Mouse (Mus musculus) MEL (cell line): ENCODE data around the gene Mast1. TPM values are rescaled to one million over a fixed set of nuclear protein-coding genes. Genes with fewer than 3 reads are reported as not detected.

Source experiments
- DNase-seq: peaks from one replicate; pipeline ENCODE4 v3.0.0; 2011; ENCODE audit warnings: low read depth, low spot score
- H3K27ac ChIP-seq: 2 replicates; pipeline ENCODE4 v1.5.1; 2012; ENCODE audit warnings: low read depth, mild to moderate bottlenecking, control low read depth, low read length, moderate library complexity; ENCODE audit not compliant: control insufficient read depth
- H3K27me3 ChIP-seq, 2 experiments: fragments of 150-350 bp in 1 of 2; sonication (generic) in 1 of 2; 2 replicates each; pipeline ENCODE4 v1.6.1; 2012; ENCODE audit warnings: low read length in 2 of 2, mild to moderate bottlenecking in 2 of 2, improper control_type of control experiment in 1 of 2, moderate library complexity in 1 of 2; ENCODE audit not compliant: insufficient read depth in 2 of 2, control insufficient read depth in 1 of 2
- H3K36me3 ChIP-seq, 2 experiments: 2 replicates each; pipeline ENCODE4 v1.6.1; 2012 to 2014; ENCODE audit warnings: low read length in 2 of 2, improper control_type of control experiment in 1 of 2, inconsistent platforms in 1 of 2, mild to moderate bottlenecking in 1 of 2; ENCODE audit not compliant: insufficient read depth in 2 of 2, control insufficient read depth in 1 of 2
- H3K4me1 ChIP-seq, 2 experiments: fragments of 150-350 bp in 1 of 2; sonication (generic) in 1 of 2; 2 replicates each; pipeline ENCODE4 v1.6.1; 2012; ENCODE audit warnings: low read length in 2 of 2, improper control_type of control experiment in 1 of 2, mild to moderate bottlenecking in 1 of 2; ENCODE audit not compliant: insufficient read depth in 2 of 2, control insufficient read depth in 1 of 2
- H3K4me3 ChIP-seq, 2 experiments: fragments of 150-350 bp in 1 of 2; sonication (generic) in 1 of 2; 2 replicates each; pipeline ENCODE4 v1.5.1; 2012; ENCODE audit warnings: low read depth in 2 of 2, low read length in 2 of 2, mild to moderate bottlenecking in 2 of 2, moderate library complexity in 2 of 2, control low read depth in 1 of 2, improper control_type of control experiment in 1 of 2; ENCODE audit not compliant: control insufficient read depth in 1 of 2, insufficient read depth in 1 of 2
- H3K79me2 ChIP-seq: 2 replicates; pipeline ENCODE4 v1.6.1; 2012; ENCODE audit warnings: mild to moderate bottlenecking, low read length, moderate library complexity; ENCODE audit not compliant: control insufficient read depth, poor library complexity, insufficient read depth
- H3K9ac ChIP-seq: 2 replicates; pipeline ENCODE4 v1.6.1; 2012; ENCODE audit warnings: low read depth, mild to moderate bottlenecking, control low read depth, low read length, moderate library complexity; ENCODE audit not compliant: control insufficient read depth, poor library complexity, severe bottlenecking
- H3K9me3 ChIP-seq: fragments of 150-350 bp; sonication (generic); replicated peaks from 2 replicates; pipeline ENCODE4 v1.6.1; 2012; ENCODE audit warnings: mild to moderate bottlenecking, low read length, improper control_type of control experiment, moderate library complexity; ENCODE audit not compliant: insufficient read depth
- CHD1 ChIP-seq: IDR thresholded peaks from 2 replicates; pipeline ENCODE4 v1.6.1; 2012; ENCODE audit warnings: low read depth, mild to moderate bottlenecking, inconsistent platforms, low read length, improper control_type of control experiment
- CTCF ChIP-seq, 3 experiments: IDR thresholded peaks in 2 of 3; conservative IDR thresholded peaks in 1 of 3; 2 replicates each; pipeline ENCODE4 v1.5.1; 2011 to 2012; ENCODE audit warnings: low read length in 3 of 3, low read depth in 2 of 3, mild to moderate bottlenecking in 2 of 3, improper control_type of control experiment in 1 of 3, inconsistent platforms in 1 of 3, mixed read lengths in 1 of 3, moderate library complexity in 1 of 3; ENCODE audit not compliant: control insufficient read depth in 1 of 3, insufficient read depth in 1 of 3, poor library complexity in 1 of 3, severe bottlenecking in 1 of 3
- E2F4 ChIP-seq: IDR thresholded peaks from 2 replicates; pipeline ENCODE4 v1.6.1; 2011; ENCODE audit warnings: low read depth, low read length, improper control_type of control experiment, borderline replicate concordance
- ELF1 ChIP-seq: IDR thresholded peaks from 2 replicates; pipeline ENCODE4 v1.6.1; 2014; ENCODE audit warnings: low read depth, mild to moderate bottlenecking, inconsistent platforms, low read length, improper control_type of control experiment, moderate library complexity
- EP300 ChIP-seq, 2 experiments: IDR thresholded peaks; 2 replicates each; pipeline ENCODE4 v1.6.1; 2011; ENCODE audit warnings: improper control_type of control experiment in 2 of 2, low read length in 2 of 2, low read depth in 1 of 2, mild to moderate bottlenecking in 1 of 2
- ETS1 ChIP-seq: IDR thresholded peaks from 2 replicates; pipeline ENCODE4 v1.6.1; 2012; ENCODE audit warnings: low read depth, mild to moderate bottlenecking, inconsistent platforms, low read length, improper control_type of control experiment, moderate library complexity
- HCFC1 ChIP-seq: IDR thresholded peaks from 2 replicates; pipeline ENCODE4 v1.6.1; 2012; ENCODE audit warnings: low read depth, mild to moderate bottlenecking, inconsistent platforms, low read length, improper control_type of control experiment, moderate library complexity
- KAT2A ChIP-seq: conservative IDR thresholded peaks from 2 replicates; pipeline ENCODE4 v1.6.1; 2012; ENCODE audit warnings: low read depth, low read length, improper control_type of control experiment, inconsistent platforms
- MAX ChIP-seq: IDR thresholded peaks from 2 replicates; pipeline ENCODE4 v1.6.1; 2011; ENCODE audit warnings: low read length, improper control_type of control experiment
- MAZ ChIP-seq: IDR thresholded peaks from 2 replicates; pipeline ENCODE4 v1.6.1; 2012; ENCODE audit warnings: low read depth, mild to moderate bottlenecking, inconsistent platforms, low read length, improper control_type of control experiment
- MXI1 ChIP-seq: IDR thresholded peaks from 2 replicates; pipeline ENCODE4 v1.6.1; 2011; ENCODE audit warnings: mild to moderate bottlenecking, low read depth, low read length, improper control_type of control experiment
- MYB ChIP-seq: IDR thresholded peaks from 2 replicates; pipeline ENCODE4 v1.6.1; 2011; ENCODE audit warnings: mild to moderate bottlenecking, low read depth, low read length, improper control_type of control experiment
- MYC ChIP-seq: IDR thresholded peaks from 2 replicates; pipeline ENCODE4 v1.6.1; 2011; ENCODE audit warnings: low read depth, mild to moderate bottlenecking, low read length, improper control_type of control experiment, moderate library complexity
- NELFE ChIP-seq: IDR thresholded peaks from 2 replicates; pipeline ENCODE4 v1.6.1; 2011; ENCODE audit warnings: low read depth, low read length, improper control_type of control experiment
- NRF1 ChIP-seq: IDR thresholded peaks from 2 replicates; pipeline ENCODE4 v1.6.1; 2014; ENCODE audit warnings: low read depth, mild to moderate bottlenecking, inconsistent platforms, low read length, improper control_type of control experiment, moderate library complexity; ENCODE audit not compliant: poor library complexity, insufficient read depth, severe bottlenecking
- POLR2A ChIP-seq, 2 experiments: IDR thresholded peaks; 2 replicates each; pipeline ENCODE4 v1.6.1; 2011 to 2012; ENCODE audit warnings: low read length in 2 of 2, mild to moderate bottlenecking in 2 of 2, control low read depth in 1 of 2, improper control_type of control experiment in 1 of 2, low read depth in 1 of 2, moderate library complexity in 1 of 2; ENCODE audit not compliant: control insufficient read depth in 1 of 2, insufficient read depth in 1 of 2, poor library complexity in 1 of 2
- POLR2AphosphoS2 ChIP-seq: IDR thresholded peaks from 2 replicates; pipeline ENCODE4 v1.6.1; 2011; ENCODE audit warnings: low read length, improper control_type of control experiment
- POLR2AphosphoS5 ChIP-seq: IDR thresholded peaks from 2 replicates; pipeline ENCODE4 v1.6.1; 2012; ENCODE audit warnings: low read depth, borderline replicate concordance, mild to moderate bottlenecking, inconsistent platforms, low read length, moderate library complexity, mixed read lengths
- RAD21 ChIP-seq: IDR thresholded peaks from 2 replicates; pipeline ENCODE4 v1.6.1; 2011; ENCODE audit warnings: mild to moderate bottlenecking, low read depth, low read length, improper control_type of control experiment
- RCOR1 ChIP-seq: IDR thresholded peaks from 2 replicates; pipeline ENCODE4 v1.6.1; 2012; ENCODE audit warnings: low read depth, mild to moderate bottlenecking, inconsistent platforms, low read length, improper control_type of control experiment
- SIN3A ChIP-seq: IDR thresholded peaks from 2 replicates; pipeline ENCODE4 v1.6.1; 2012; ENCODE audit warnings: low read length, improper control_type of control experiment, inconsistent platforms
- TBP ChIP-seq: IDR thresholded peaks from 2 replicates; pipeline ENCODE4 v1.8.0; 2011; ENCODE audit warnings: low read depth, low read length, improper control_type of control experiment
- UBTF ChIP-seq: IDR thresholded peaks from 2 replicates; pipeline ENCODE4 v1.6.1; 2012; ENCODE audit warnings: low read depth, mild to moderate bottlenecking, inconsistent platforms, low read length, improper control_type of control experiment, moderate library complexity, borderline replicate concordance; ENCODE audit not compliant: insufficient read depth
- USF2 ChIP-seq, 2 experiments: IDR thresholded peaks; 2 replicates each; pipeline ENCODE4 v1.6.1; 2011 to 2012; ENCODE audit warnings: improper control_type of control experiment in 2 of 2, low read length in 2 of 2, borderline replicate concordance in 1 of 2, inconsistent platforms in 1 of 2, low read depth in 1 of 2, mild to moderate bottlenecking in 1 of 2; ENCODE audit not compliant: insufficient read depth in 1 of 2
- ZKSCAN1 ChIP-seq: IDR thresholded peaks from 2 replicates; pipeline ENCODE4 v1.6.1; 2012; ENCODE audit warnings: low read depth, mild to moderate bottlenecking, inconsistent platforms, low read length, improper control_type of control experiment, moderate library complexity
- ZMIZ1 ChIP-seq: IDR thresholded peaks from 2 replicates; pipeline ENCODE4 v1.6.1; 2012; ENCODE audit warnings: low read depth, mild to moderate bottlenecking, inconsistent platforms, low read length, improper control_type of control experiment, moderate library complexity
- polyA plus RNA-seq, 2 experiments: library from polyadenylated mRNA; stranded (reverse) in 1 of 2; unstranded in 1 of 2; fragments of >175 nt in 1 of 2; fragments of >200 nt in 1 of 2; gene quantifications; 2 replicates each; pipeline versions ENCODE4 v1.2.1 to v1.2.4; 2012; ENCODE audit warnings: low replicate concordance in 2 of 2, low read depth in 1 of 2; ENCODE audit not compliant: insufficient read length in 2 of 2, insufficient read depth in 1 of 2, missing spikeins in 1 of 2
- total RNA-seq: library from RNA; depleted of rRNA; stranded (reverse); fragments of 300-350 nt; gene quantifications from 2 replicates; pipeline ENCODE4 v1.2.3, GENCODE M21; 2012

The Mast1 gene
- total and polyA plus RNA-seq, 3 experiments = 0.77 to 4.5 TPM; not detected in 1

DNA sequence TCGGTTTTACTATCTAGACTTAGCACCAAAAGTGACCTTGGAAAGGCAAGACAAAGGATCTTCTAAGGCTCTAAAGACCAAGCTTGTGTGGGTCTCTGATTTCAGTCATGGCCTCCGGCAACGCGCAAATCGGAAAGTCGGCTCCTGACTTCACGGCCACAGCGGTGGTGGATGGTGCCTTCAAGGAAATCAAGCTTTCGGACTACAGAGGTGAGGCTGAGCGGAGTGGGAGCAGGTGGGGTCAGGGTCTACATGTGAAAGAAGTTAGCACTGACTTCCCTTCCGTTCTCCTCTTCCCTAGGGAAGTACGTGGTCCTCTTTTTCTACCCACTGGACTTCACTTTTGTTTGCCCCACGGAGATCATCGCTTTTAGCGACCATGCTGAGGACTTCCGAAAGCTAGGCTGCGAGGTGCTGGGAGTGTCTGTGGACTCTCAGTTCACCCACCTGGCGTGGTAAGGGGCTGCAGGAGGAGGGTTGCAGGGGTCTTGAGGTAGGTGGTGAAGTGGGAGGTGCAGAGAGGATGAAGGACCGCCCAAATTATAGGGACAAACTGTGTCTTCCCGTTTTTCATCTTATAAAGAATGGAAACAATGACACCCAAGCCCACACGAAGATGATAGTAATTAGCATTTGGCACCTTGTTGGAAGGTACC lies 33.1 kb upstream of the Mast1 start:
- H3K27ac ChIP-seq = peak overlapping the region; percentile 84
- TF ChIP-seq UBTF (no peak), CHD1 (0 out of 2 replicates have a peak, but pooled peaks have one; percentile 13), MAX (no peak), POLR2A (IDR thresholded peaks at IDR 0.05; ENCODE audit: control insufficient read depth in 1 of 2, insufficient read depth in 1 of 2, low read depth in 1 of 2, low read length in 2 of 2, poor library complexity in 1 of 2) (no peak), MYC (no peak), ELF1 (no peak), MAZ (no peak), MYB (no peak), EP300 (IDR thresholded peaks at IDR 0.05; ENCODE audit: low read depth in 1 of 2, low read length in 2 of 2) (no peak), ETS1 (0 out of 2 replicates have a peak, but pooled peaks have one; percentile 3), MXI1 (no peak), RAD21 (no peak)
- TF ChIP-seq, all 39 proteins: peak for 2
- no peak for DNase-seq
- Histone ChIP-seq H3K4me1 (peaks cover 7 to 42% of the 10 kb centered on the region in 2 experiments), H3K4me3 (peak overlapping the region; percentile 65 to 73), H3K9me3 (no peaks in the 10 kb centered on the region), H3K79me2 (peaks cover 22% of the 10 kb centered on the region), H3K36me3 (peaks cover 4 to 35% of the 10 kb centered on the region in 2 experiments; a peak in 3 of 4 replicates), H3K9ac (peak overlapping the region; percentile 91), H3K27me3 (no peaks in the 10 kb centered on the region)

- peak; percentile 83 for DNase-seq
- H3K4me3 ChIP-seq = peak within 1 kb of the TSS; percentile 65 to 73
- peak within 1 kb of the TSS; percentile 91 for H3K9ac ChIP-seq
- peak within 1 kb of the TSS; percentile 84 for H3K27ac ChIP-seq
- H3K79me2 ChIP-seq = peaks cover 22% of the 10 kb centered on the region
- H3K4me1 ChIP-seq = peaks cover 7 to 42% of the 10 kb centered on the region in 2 experiments
- H3K9me3 ChIP-seq = no peaks in the 10 kb centered on the region
- H3K27me3 ChIP-seq = no peaks in the 10 kb centered on the region
- H3K36me3 ChIP-seq = peaks cover 4 to 35% of the 10 kb centered on the region in 2 experiments; a peak in 3 of 4 replicates
- no peak for TF ChIP-seq ELF1
- 0 out of 2 replicates have a peak, but pooled peaks have one; percentile 13 for TF ChIP-seq NRF1
- TF ChIP-seq MAZ = peak; percentile 85
- no peak for TF ChIP-seq CTCF (IDR thresholded peaks at IDR 0.05 in 2 of 3, conservative IDR thresholded peaks at IDR 0.05 in 1 of 3; ENCODE audit: control insufficient read depth in 1 of 3, insufficient read depth in 1 of 3, low read depth in 2 of 3, low read length in 3 of 3, poor library complexity in 1 of 3, severe bottlenecking in 1 of 3)
- peak; percentile 90 for TF ChIP-seq MYC
- TF ChIP-seq POLR2A (IDR thresholded peaks at IDR 0.05; ENCODE audit: control insufficient read depth in 1 of 2, insufficient read depth in 1 of 2, low read depth in 1 of 2, low read length in 2 of 2, poor library complexity in 1 of 2) = peak; percentile 63 to 94; a peak in 3 of 4 replicates
- TF ChIP-seq ZMIZ1 = peak; percentile 89; the same call in 1 of the 2 replicates
- peak; percentile 91 for TF ChIP-seq TBP
- TF ChIP-seq ETS1 = peak; percentile 6; the same call in 1 of the 2 replicates
- TF ChIP-seq POLR2AphosphoS2 = peak; percentile 81
- no peak for TF ChIP-seq POLR2AphosphoS5
- no peak for TF ChIP-seq RAD21
- TF ChIP-seq NELFE = peak; percentile 95
- peak; percentile 81 for TF ChIP-seq MXI1
- TF ChIP-seq SIN3A = peak; percentile 72
- TF ChIP-seq HCFC1 = peak; percentile 67
- TF ChIP-seq MAX = peak; percentile 80
- peak; percentile 47; the same call in 1 of the 2 replicates for TF ChIP-seq KAT2A
- TF ChIP-seq ZKSCAN1 = no peak
- no peak for TF ChIP-seq RCOR1
- TF ChIP-seq USF2 (IDR thresholded peaks at IDR 0.05; ENCODE audit: borderline replicate concordance in 1 of 2, insufficient read depth in 1 of 2, low read depth in 1 of 2, low read length in 2 of 2) = no peak
- TF ChIP-seq E2F4 = no peak
Observed at GRCm38 (mm10) chr8:84969241-84970134, 32.3 kb upstream of the Mast1 start, which contains the start of the genes Gm49661, Prdx2 and Rnaseh2a. Gene Gm49661 (minus strand): TSS chr8:84969433. Gene Prdx2 (plus strand): TSS chr8:84969587. Gene Rnaseh2a (minus strand): TSS chr8:84969767.
